Mouse (Mus musculus) lung, adult 2 months (tissue): ENCODE measurements around the gene Itgbl1. TPM values are rescaled to one million over a fixed set of nuclear protein-coding genes. Genes with fewer than 3 reads are reported as not detected.
"Not testable (repeated sequence)": the region's sequence is repeated elsewhere in the genome, so short reads cannot be mapped to it uniquely, and the experiment has no call there.

Experiments
- DNase-seq: peaks from one replicate; pipeline ENCODE4 v3.0.0; 2022
- H3K4me1 ChIP-seq: fragments of 200-500 bp; 2 replicates; pipeline ENCODE4 v1.6.1; 2011; ENCODE audit warnings: low read length; ENCODE audit not compliant: control insufficient read depth, insufficient read depth
- H3K4me3 ChIP-seq: fragments of 200-500 bp; replicated peaks from 2 replicates; pipeline ENCODE3; 2011; ENCODE audit warnings: low read depth, mild to moderate bottlenecking, control low read depth, low read length; ENCODE audit errors: extremely low read depth
- CTCF ChIP-seq: fragments of 200-500 bp; IDR thresholded peaks from 2 replicates; pipeline ENCODE4 v1.5.1; 2011; ENCODE audit warnings: mild to moderate bottlenecking, low read length, control low read depth; ENCODE audit not compliant: insufficient read depth
- POLR2A ChIP-seq: fragments of 200-500 bp; IDR thresholded peaks from 2 replicates; pipeline ENCODE4 v1.6.1; 2011; ENCODE audit warnings: low read depth, mild to moderate bottlenecking, control low read depth, low read length, borderline replicate concordance; ENCODE audit errors: extremely low read depth
- WGBS: fragments of 180-500 bp; shearing (Covaris S2); methylation state at CpG from one replicate; pipeline ENCODE4 v1.1.7; 2018; 5-methylcytosine and 5-hydroxymethylcytosine counted together
- polyA plus RNA-seq: library from polyadenylated mRNA; depleted of rRNA; stranded (reverse); fragments of >200 nt; gene quantifications from 2 replicates; pipeline ENCODE4 v1.2.3, GENCODE M21; 2012; rRNA removed

The Itgbl1 gene
- 3.2 and 4.0 TPM in 2 replicates for polyA plus RNA-seq

- 36% methylated on average over 7 of the region's 7 CpGs for WGBS
- H3K4me3 ChIP-seq: no peak within 1 kb of the TSS
- TF ChIP-seq CTCF (no peak), POLR2A (no peak)
- no peaks in the 10 kb centered on the region for H3K4me1 ChIP-seq
- no peak for DNase-seq
Measured at GRCm38 (mm10) chr14:123659921-123660385, at the start of gene Itgbl1. TSS of gene Itgbl1 (plus strand) at chr14:123659971.

DNA sequence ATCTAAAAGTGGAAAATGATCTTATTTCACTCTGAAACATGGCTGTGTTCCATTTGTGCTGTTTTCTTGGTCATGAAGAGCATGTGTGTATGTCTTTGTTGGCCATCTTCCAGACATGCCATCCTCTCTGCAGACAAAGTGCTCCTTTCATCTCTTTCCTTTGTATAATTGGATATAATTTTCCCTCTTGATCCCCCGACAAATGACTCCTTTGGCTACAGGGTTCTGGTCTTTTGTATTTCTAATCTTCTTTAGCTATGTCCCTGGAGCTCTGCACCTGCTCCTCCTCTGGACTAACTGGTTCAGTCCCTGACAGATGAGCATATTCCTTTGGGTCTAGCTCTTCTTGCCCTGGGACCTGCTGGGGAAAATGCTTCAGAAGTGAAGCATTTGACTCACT, 36.8 kb upstream of the Itgbl1 start:
- H3K4me1 ChIP-seq: no peaks in the 10 kb centered on the region
- TF ChIP-seq POLR2A (no peak), CTCF (no peak)
- H3K4me3 ChIP-seq: no peak overlapping the region
- 33% methylated on average over 1 of the region's 1 CpGs for WGBS
- DNase-seq: no peak

- DNase-seq: no peak
- TF ChIP-seq POLR2A: no peak
- TF ChIP-seq CTCF: no peak
- Histone ChIP-seq H3K4me1 (no peaks in the 10 kb centered on the region), H3K4me3 (no peak within 1 kb of the TSS)
- 4% methylated on average over 47 of the region's 47 CpGs for WGBS
Measured at GRCm38 (mm10) chr14:123626501-123627179, 33.1 kb upstream of the Itgbl1 start, which contains the start of gene Nalcn. TSS of gene Nalcn (minus strand) at chr14:123627144.

- H3K4me3 ChIP-seq: no peak overlapping the region
- 47% methylated on average over 3 of the region's 3 CpGs for WGBS
- no peak for TF ChIP-seq POLR2A
- TF ChIP-seq CTCF: no peak
- no peak for DNase-seq
- no peaks in the 10 kb centered on the region for H3K4me1 ChIP-seq
Measured at GRCm38 (mm10) chr14:123627180-123627562, 32.6 kb upstream of the Itgbl1 start.

GRCm38 (mm10) chr14:123661091-123661491, 1.3 kb downstream of the Itgbl1 start:
- 15% methylated on average over 20 of the region's 20 CpGs for WGBS
- DNase-seq: no peak
- H3K4me1 ChIP-seq: no peaks in the 10 kb centered on the region
- TF ChIP-seq CTCF (no peak), POLR2A (no peak)
- H3K4me3 ChIP-seq: no peak overlapping the region

DNA sequence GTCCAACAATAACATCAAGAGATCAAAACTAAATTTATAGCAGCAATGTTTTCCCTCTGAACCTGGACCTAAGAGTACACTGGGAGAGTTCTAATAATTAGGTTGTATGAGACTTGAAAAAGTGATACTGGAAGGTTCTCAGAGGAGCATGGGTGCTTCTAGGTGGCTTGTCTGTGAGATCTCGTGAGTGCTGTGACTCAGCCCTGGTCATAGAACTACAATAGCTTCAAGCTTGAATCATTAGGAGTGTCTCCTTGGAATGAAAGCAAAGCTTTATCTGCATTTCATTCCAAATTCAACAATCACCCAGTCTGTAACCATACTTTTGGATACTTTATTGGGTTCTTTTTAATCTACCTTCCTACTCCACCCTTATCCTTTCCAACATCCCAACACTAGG, 2.6 kb downstream of the Itgbl1 start:
- Histone ChIP-seq H3K4me1 (no peaks in the 10 kb centered on the region), H3K4me3 (no peak overlapping the region)
- WGBS: 53% methylated on average over 1 of the region's 1 CpGs
- DNase-seq: no peak
- TF ChIP-seq POLR2A (no peak), CTCF (no peak)

DNA sequence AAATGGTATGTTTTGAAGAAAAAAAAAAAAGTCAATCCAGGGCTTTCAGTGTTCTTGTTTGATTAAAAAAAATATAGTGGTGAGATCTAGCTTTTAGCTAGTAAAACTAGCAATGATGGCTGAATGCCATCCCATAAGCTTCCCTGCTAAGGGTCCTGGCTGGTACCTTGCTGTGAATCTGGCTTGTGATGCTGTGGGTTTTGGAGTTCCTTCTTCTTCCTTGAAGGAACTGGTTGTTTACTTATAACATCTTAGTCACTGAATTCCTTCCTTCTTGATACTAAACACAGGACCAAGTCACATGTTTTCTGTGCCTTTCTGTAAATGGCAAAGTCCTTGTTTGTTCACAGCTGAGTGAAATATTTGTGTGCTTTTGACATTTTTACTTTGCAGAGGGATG, 3.4 kb downstream of the Itgbl1 start:
- H3K4me1 ChIP-seq: no peaks in the 10 kb centered on the region
- no peak overlapping the region for H3K4me3 ChIP-seq
- no peak for DNase-seq
- TF ChIP-seq CTCF: no peak
- no peak for TF ChIP-seq POLR2A

DNA sequence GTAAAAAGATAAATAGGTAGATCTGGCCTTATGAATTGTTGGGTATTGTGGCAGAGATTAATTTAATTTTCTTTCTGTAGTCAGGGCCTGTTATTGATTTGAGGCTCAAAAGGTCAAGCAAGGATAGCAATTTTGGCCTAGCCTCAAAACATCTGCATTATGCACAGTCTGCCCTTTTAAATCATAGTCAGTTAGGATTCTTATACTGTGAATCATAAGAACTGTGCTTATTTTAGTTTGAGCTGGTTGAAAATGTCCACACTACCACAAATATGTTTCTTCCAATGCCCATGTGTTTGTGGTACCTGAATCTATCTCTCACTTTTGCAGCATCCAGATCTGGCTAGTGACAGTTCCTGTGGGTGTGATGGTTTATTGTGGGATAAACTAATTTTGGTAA, 4.7 kb downstream of the Itgbl1 start:
- Histone ChIP-seq H3K4me1 (no peaks in the 10 kb centered on the region), H3K4me3 (no peak overlapping the region)
- TF ChIP-seq CTCF: no peak
- TF ChIP-seq POLR2A: no peak
- DNase-seq: no peak

GRCm38 (mm10) chr14:123671076-123671475, 11.3 kb downstream of the Itgbl1 start:
- 70% methylated on average over 21 of the region's 21 CpGs for WGBS

GRCm38 (mm10) chr14:123678091-123678490, 18.3 kb downstream of the Itgbl1 start:
- 58% methylated on average over 2 of the region's 2 CpGs for WGBS
- TF ChIP-seq POLR2A: no peak
- Histone ChIP-seq H3K4me1 (no peaks in the 10 kb centered on the region), H3K4me3 (no peak overlapping the region)
- DNase-seq: no peak

More at GRCm38 (mm10) chr14:123671076-123671475, 11.3 kb downstream of the Itgbl1 start:
- H3K4me3 ChIP-seq, H3K4me1 ChIP-seq, DNase-seq: not testable (repeated sequence)
